Comparison of ENCODE assay signal across 8 mouse cellular contexts in genomic region chr1:136949323-136949741, GRCm38 (mm10). TPM values are rescaled to one million over a fixed set of nuclear protein-coding genes. Genes with fewer than 3 reads are reported as not detected.
DNase-seq lines count a peak whose midpoint lies in the region; ATAC-seq and TF ChIP-seq lines count a peak whose summit lies in the region.

No protein-coding gene starts in this region.

- H3K4me1 ChIP-seq in kidney, embryonic 15.5 days, result peaks cover 54% of the 10 kb centered on the region
- peaks cover 30% of the 10 kb centered on the region for H3K4me1 ChIP-seq in embryonic facial prominence, embryonic 12.5 days
- H3K4me1 ChIP-seq in hindbrain, postnatal 0 days (ENCODE audit: insufficient read depth, low read length), result peaks cover 7% of the 10 kb centered on the region; the same call in 1 of the 2 replicates
- H3K4me1 ChIP-seq in midbrain, embryonic 15.5 days, result peaks cover 42% of the 10 kb centered on the region

- H3K27me3 ChIP-seq in kidney, embryonic 15.5 days, result peaks cover 99% of the 10 kb centered on the region
- peaks cover 64% of the 10 kb centered on the region for H3K27me3 ChIP-seq in embryonic facial prominence, embryonic 12.5 days
- peaks cover 82% of the 10 kb centered on the region for H3K27me3 ChIP-seq in hindbrain, postnatal 0 days (ENCODE audit: insufficient read depth, low read length)
- peaks cover 84% of the 10 kb centered on the region for H3K27me3 ChIP-seq in midbrain, embryonic 15.5 days (replicated peaks)

- H3K4me3 ChIP-seq in kidney, embryonic 15.5 days (replicated peaks), result peak overlapping the region; percentile 46
- peak overlapping the region; percentile 37 for H3K4me3 ChIP-seq in embryonic facial prominence, embryonic 12.5 days
- peak overlapping the region; percentile 41 for H3K4me3 ChIP-seq in hindbrain, postnatal 0 days (ENCODE audit: low read length)
- H3K4me3 ChIP-seq in midbrain, embryonic 15.5 days, result peak overlapping the region; percentile 44

- no peak for DNase-seq in kidney, postnatal 10 days
- no peak for DNase-seq in hindbrain, postnatal 0 days (ENCODE audit: low spot score)
- DNase-seq in gastrocnemius, adult 18-20 months (ENCODE audit: low spot score), result no peak
- no peak for DNase-seq in retina, embryonic 14.5 days (ENCODE audit: low spot score)
- no peak for DNase-seq in cerebellum, postnatal 36 days

- TF ChIP-seq CTCF in hindbrain, postnatal 0 days (IDR thresholded peaks at IDR 0.05; ENCODE audit: low read depth), result no peak

- peak overlapping the region; percentile 84 for H3K4me2 ChIP-seq in kidney, embryonic 15.5 days
- peak overlapping the region; percentile 64 for H3K4me2 ChIP-seq in embryonic facial prominence, embryonic 12.5 days (replicated peaks)
- H3K4me2 ChIP-seq in hindbrain, postnatal 0 days (ENCODE audit: low read depth, low read length), result peak overlapping the region; percentile 80
- peak overlapping the region; percentile 82 for H3K4me2 ChIP-seq in midbrain, embryonic 15.5 days

- peak overlapping the region; percentile 11; the same call in 1 of the 2 replicates for H3K9ac ChIP-seq in kidney, embryonic 15.5 days
- peak overlapping the region; percentile 42; the same call in 1 of the 2 replicates for H3K9ac ChIP-seq in embryonic facial prominence, embryonic 12.5 days
- H3K9ac ChIP-seq in hindbrain, postnatal 0 days (replicated peaks; ENCODE audit: low read length), result no peak overlapping the region
- H3K9ac ChIP-seq in midbrain, embryonic 15.5 days, result no peak overlapping the region

- H3K27ac ChIP-seq in kidney, embryonic 15.5 days, result no peak overlapping the region
- no peak overlapping the region for H3K27ac ChIP-seq in embryonic facial prominence, embryonic 12.5 days
- H3K27ac ChIP-seq in hindbrain, postnatal 0 days, result no peak overlapping the region
- no peak overlapping the region for H3K27ac ChIP-seq in midbrain, embryonic 15.5 days

- ATAC-seq in kidney, embryonic 15.5 days (replicated peaks; ENCODE audit: low FRiP score), result peak; percentile 31; the same call in 1 of the 2 replicates
- ATAC-seq in embryonic facial prominence, embryonic 12.5 days (ENCODE audit: insufficient number of reproducible peaks, insufficient read depth, low FRiP score, low TSS enrichment), result peak; percentile 12; the same call in 1 of the 2 replicates
- no peak for ATAC-seq in hindbrain, postnatal 0 days
- ATAC-seq in midbrain, embryonic 15.5 days (replicated peaks), result peak; percentile 30

- no peaks in the 10 kb centered on the region; the same call in 1 of the 2 replicates for H3K9me3 ChIP-seq in kidney, embryonic 15.5 days (replicated peaks)
- no peaks in the 10 kb centered on the region for H3K9me3 ChIP-seq in embryonic facial prominence, embryonic 12.5 days
- no peaks in the 10 kb centered on the region for H3K9me3 ChIP-seq in hindbrain, postnatal 0 days (ENCODE audit: low read length)
- no peaks in the 10 kb centered on the region for H3K9me3 ChIP-seq in midbrain, embryonic 15.5 days

- WGBS in kidney, embryonic 15.5 days, result 2% methylated on average over 12 of the region's 12 CpGs
- under 1% methylated on average over 12 of the region's 12 CpGs for WGBS in embryonic facial prominence, embryonic 12.5 days
- WGBS in hindbrain, postnatal 0 days, result under 1% methylated on average over 12 of the region's 12 CpGs
- WGBS in midbrain, embryonic 15.5 days, result under 1% methylated on average over 11 of the region's 12 CpGs

- no peaks in the 10 kb centered on the region for H3K36me3 ChIP-seq in kidney, embryonic 15.5 days
- H3K36me3 ChIP-seq in embryonic facial prominence, embryonic 12.5 days, result no peaks in the 10 kb centered on the region
- no peaks in the 10 kb centered on the region for H3K36me3 ChIP-seq in hindbrain, postnatal 0 days (ENCODE audit: insufficient read depth, low read length)
- H3K36me3 ChIP-seq in midbrain, embryonic 15.5 days (replicated peaks), result no peaks in the 10 kb centered on the region

RNA-seq across cellular contexts. Expression of gene Nr5a2, which starts 10.9 kb away (rescaled TPM):
- 0.75 and 0.86 TPM in 2 replicates for polyA plus RNA-seq in kidney, embryonic 15.5 days (2015; fragmentation: Nextera tagmentation; extraction: Ambion mirVana)
- 3.0 and 6.8 TPM in 2 replicates for polyA plus RNA-seq in embryonic facial prominence, embryonic 12.5 days (2016; fragmentation: Nextera tagmentation; extraction: Ambion mirVana)
- 0.68 and 0.84 TPM in 2 replicates for total RNA-seq in hindbrain, postnatal 0 days (2014; rRNA removed)
- polyA plus RNA-seq in hindbrain, postnatal 0 days (2015; fragmentation: Nextera tagmentation; extraction: Ambion mirVana), result 0.31 and 0.32 TPM in 2 replicates
- 1.1 and 1.5 TPM in 2 replicates for polyA plus RNA-seq in midbrain, embryonic 15.5 days (2015; fragmentation: Nextera tagmentation; extraction: Ambion mirVana)
- total RNA-seq in gastrocnemius, adult 18-20 months (2021), result under 1 TPM; 0.16 to 0.21 TPM

Comparison
In these comparisons a context has a peak if more than half of its experiments do, and no peak if none do; other contexts are left out.
1. H3K9ac ChIP-seq: peak in kidney, embryonic 15.5 days (single experiment) and embryonic facial prominence, embryonic 12.5 days (single experiment); none in hindbrain, postnatal 0 days (single experiment) and midbrain, embryonic 15.5 days (single experiment).
2. Peak in every context shown above with its lines, with median percentiles within 50 percentile points of each other: H3K4me2 ChIP-seq and H3K4me3 ChIP-seq.